Comparison of ENCODE assay signal across 28 mouse cellular contexts in genomic region chr1:182980702-182981101, GRCm38 (mm10). TPM values are rescaled to one million over a fixed set of nuclear protein-coding genes. Genes with fewer than 3 reads are reported as not detected.
"Had no signal": no experiment of that assay in that cellular context is flagged by ENCODE, and none has a peak within 500 bp of the region (broad histone marks: within the 10 kb centered on the region; RNA-seq: fewer than 3 reads in every experiment).

No protein-coding gene starts in this region.

- H3K9ac ChIP-seq: embryonic facial prominence, embryonic 12.5 days; embryonic facial prominence, embryonic 13.5 days; embryonic facial prominence, embryonic 15.5 days; forebrain, embryonic 12.5 days; forebrain, embryonic 13.5 days; forebrain, embryonic 15.5 days; forebrain, postnatal 0 days had no signal

- H3K36me3 ChIP-seq: embryonic facial prominence, embryonic 12.5 days; embryonic facial prominence, embryonic 13.5 days; embryonic facial prominence, embryonic 15.5 days; forebrain, embryonic 10.5 days; forebrain, embryonic 12.5 days; forebrain, embryonic 15.5 days had no signal

- H3K27me3 ChIP-seq: embryonic facial prominence, embryonic 12.5 days; embryonic facial prominence, embryonic 13.5 days; embryonic facial prominence, embryonic 15.5 days had no signal

- ATAC-seq: forebrain, embryonic 13.5 days; forebrain, embryonic 14.5 days; forebrain, embryonic 15.5 days; forebrain, embryonic 16.5 days; forebrain, postnatal 0 days had no signal

- H3K9me3 ChIP-seq: embryonic facial prominence, embryonic 12.5 days; embryonic facial prominence, embryonic 13.5 days; embryonic facial prominence, embryonic 15.5 days; forebrain, embryonic 10.5 days; forebrain, embryonic 12.5 days; forebrain, embryonic 13.5 days; forebrain, embryonic 15.5 days had no signal

- H3K27ac ChIP-seq: embryonic facial prominence, embryonic 12.5 days; embryonic facial prominence, embryonic 13.5 days; embryonic facial prominence, embryonic 15.5 days; forebrain, embryonic 10.5 days; forebrain, embryonic 12.5 days; forebrain, embryonic 13.5 days; forebrain, embryonic 15.5 days; gastrocnemius, adult 2 months had no signal

- H3K4me3 ChIP-seq: embryonic facial prominence, embryonic 12.5 days; embryonic facial prominence, embryonic 13.5 days; embryonic facial prominence, embryonic 15.5 days; erythroblast, embryonic 14.5 days; forebrain, embryonic 10.5 days; forebrain, embryonic 12.5 days; forebrain, embryonic 13.5 days; forebrain, embryonic 15.5 days; gastrocnemius, adult 2 months had no signal

- H3K4me2 ChIP-seq: embryonic facial prominence, embryonic 12.5 days; embryonic facial prominence, embryonic 13.5 days; embryonic facial prominence, embryonic 15.5 days; forebrain, embryonic 12.5 days; forebrain, embryonic 13.5 days; forebrain, embryonic 15.5 days had no signal

- DNase-seq: cerebellum, adult 18-20 months; cerebellum, adult 2 months; cerebellum, adult 8-10 months; cerebellum, adult 9-10 months; cerebellum, adult 9-11 months; cerebellum, postnatal 14 days; cerebellum, postnatal 25 days; cerebellum, postnatal 36 days; embryo, embryonic 11 days; forebrain, postnatal 0 days; gastrocnemius, postnatal 10 days; gastrocnemius, postnatal 14 days; gastrocnemius, postnatal 25 days; gastrocnemius, postnatal 36 days; heart, adult 11 months; heart, adult 18-20 months had no signal

RNA-seq across cellular contexts. Expression of gene Tlr5, which starts 26.1 kb away (rescaled TPM):
- total RNA-seq: common myeloid progenitor, adult 5-6 weeks had no signal
- polyA plus RNA-seq: erythroblast, embryonic 14.5 days had no signal
